Mouse (Mus musculus) neural tube, embryonic 12.5 days (tissue): Measurements from ENCODE around the gene Nek10. TPM values are rescaled to one million over a fixed set of nuclear protein-coding genes. Genes with fewer than 3 reads are reported as not detected.

Experiments
- ATAC-seq: fragments of 200-750 bp; cut with Nextera tagmentation; 2 replicates; pipeline ENCODE4 v1.8.0; 2017; ENCODE audit warnings: low read depth, mild to moderate bottlenecking, moderate TSS enrichment, moderate library complexity; ENCODE audit not compliant: low FRiP score
- H3K27ac ChIP-seq: fragments of 300-500 bp; sonication (generic); 2 replicates; pipeline ENCODE4 v1.5.1; 2016
- H3K27me3 ChIP-seq: fragments of 300-500 bp; sonication (generic); replicated peaks from 2 replicates; pipeline ENCODE4 v1.6.1; 2016; ENCODE audit warnings: mild to moderate bottlenecking
- H3K36me3 ChIP-seq: fragments of 300-500 bp; sonication (generic); 2 replicates; pipeline ENCODE4 v1.6.1; 2016; ENCODE audit warnings: mild to moderate bottlenecking
- H3K4me1 ChIP-seq: fragments of 300-500 bp; sonication (generic); 2 replicates; pipeline ENCODE4 v1.6.1; 2016
- H3K4me2 ChIP-seq: fragments of 300-500 bp; sonication (generic); replicated peaks from 2 replicates; pipeline ENCODE4 v1.6.1; 2016; ENCODE audit warnings: mild to moderate bottlenecking
- H3K4me3 ChIP-seq: fragments of 300-500 bp; sonication (generic); 2 replicates; pipeline ENCODE4 v1.5.1; 2016
- H3K9ac ChIP-seq: fragments of 300-500 bp; sonication (generic); 2 replicates; pipeline ENCODE4 v1.6.1; 2016; ENCODE audit warnings: mild to moderate bottlenecking
- H3K9me3 ChIP-seq: fragments of 300-500 bp; sonication (generic); 2 replicates; pipeline ENCODE4 v1.6.1; 2016; ENCODE audit warnings: mild to moderate bottlenecking
- WGBS: fragments of 180-500 bp; shearing (Covaris S2); methylation state at CpG from one replicate; pipeline ENCODE4 v1.1.7; 2016; 5-methylcytosine and 5-hydroxymethylcytosine counted together
- polyA plus RNA-seq: library from polyadenylated mRNA; unstranded; fragments of >200 nt; fragmentation: Nextera tagmentation; extraction: Ambion mirVana; gene quantifications from 2 replicates; pipeline ENCODE4 v1.2.1, GENCODE M21; 2016

Nek10 gene
- polyA plus RNA-seq, 1 experiment from 2014 or later: not detected

DNA sequence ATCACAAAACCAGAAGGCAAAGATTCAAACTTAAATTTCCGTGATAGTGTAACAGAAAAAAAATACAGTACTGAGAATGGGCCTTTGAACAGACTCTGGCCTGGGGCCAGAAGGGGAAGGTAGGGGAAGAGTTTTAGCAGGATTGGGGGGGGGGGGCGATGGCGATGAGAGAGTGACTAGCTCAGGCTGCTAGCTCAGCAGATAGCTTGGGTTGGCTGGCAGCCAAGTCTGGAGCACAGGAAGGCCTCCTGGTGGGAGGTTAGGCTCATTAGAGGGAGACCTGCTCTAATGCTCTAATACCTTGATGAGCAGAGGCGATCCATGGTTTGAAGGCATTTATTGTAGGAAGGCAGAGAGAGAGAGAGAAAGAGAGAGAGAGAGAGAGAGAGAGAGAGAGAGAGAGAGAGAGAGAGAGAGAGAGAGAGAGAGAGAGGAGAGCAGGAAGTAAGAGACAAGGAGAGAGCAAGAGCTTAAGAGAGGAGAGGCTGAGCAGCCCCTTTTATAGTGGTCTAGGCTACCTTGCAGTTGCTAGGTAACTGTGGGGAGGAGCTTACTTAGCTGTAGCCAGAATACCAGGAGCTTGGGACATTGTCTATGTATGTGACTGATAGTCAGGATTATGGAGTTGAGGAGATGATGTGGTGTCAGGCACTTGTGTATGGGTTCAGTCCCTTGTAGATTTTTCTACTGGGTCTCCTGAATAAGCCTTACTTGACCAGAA lies 90.9 kb downstream of the Nek10 start:
- no peaks in the 10 kb centered on the region for H3K4me1 ChIP-seq
- 35% methylated on average over 4 of the region's 4 CpGs for WGBS
- H3K4me2 ChIP-seq: no peak overlapping the region
- no peak overlapping the region for H3K27ac ChIP-seq
- H3K4me3 ChIP-seq: no peak overlapping the region
- no peaks in the 10 kb centered on the region for H3K27me3 ChIP-seq
- no peaks in the 10 kb centered on the region for H3K9me3 ChIP-seq
- ATAC-seq: peak; percentile 33; the same call in 1 of the 2 replicates
- H3K36me3 ChIP-seq: no peaks in the 10 kb centered on the region
- no peak overlapping the region for H3K9ac ChIP-seq

- no peak overlapping the region for H3K9ac ChIP-seq
- no peak for ATAC-seq
Observed at GRCm38 (mm10) chr14:14894776-14895175, 91.6 kb downstream of the Nek10 start.

DNA sequence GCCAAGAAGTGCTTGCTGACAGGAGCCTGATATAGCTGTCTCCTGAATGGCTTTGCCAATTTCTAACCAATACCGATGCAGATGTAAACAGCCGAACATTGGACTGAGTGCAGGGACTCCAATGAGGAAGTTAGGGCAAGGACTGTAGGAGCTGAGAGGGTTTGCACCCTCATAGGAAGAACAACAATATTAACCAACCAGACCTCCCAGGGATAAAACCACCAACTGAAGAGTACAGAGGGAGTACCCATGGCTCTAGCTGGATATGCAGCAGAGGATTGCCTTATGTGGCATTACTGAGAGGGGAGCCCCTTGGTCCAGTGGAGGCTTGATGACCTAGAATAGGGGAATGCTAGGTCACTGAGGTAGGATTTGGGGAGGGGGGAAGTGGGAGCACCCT lies 92.1 kb downstream of the Nek10 start:
- H3K36me3 ChIP-seq: no peaks in the 10 kb centered on the region
- WGBS: 90% methylated on average over 2 of the region's 2 CpGs
- H3K9me3 ChIP-seq: no peaks in the 10 kb centered on the region
- H3K27me3 ChIP-seq: no peaks in the 10 kb centered on the region
- H3K4me2 ChIP-seq: no peak overlapping the region
- H3K9ac ChIP-seq: no peak overlapping the region
- H3K4me1 ChIP-seq: no peaks in the 10 kb centered on the region
- no peak overlapping the region for H3K27ac ChIP-seq
- no peak for ATAC-seq
- H3K4me3 ChIP-seq: no peak overlapping the region

More at GRCm38 (mm10) chr14:14894776-14895175, 91.6 kb downstream of the Nek10 start:
- Histone ChIP-seq H3K4me3 (no peak overlapping the region), H3K27ac (no peak overlapping the region), H3K36me3 (no peaks in the 10 kb centered on the region), H3K27me3 (no peaks in the 10 kb centered on the region), H3K4me1 (no peaks in the 10 kb centered on the region), H3K4me2 (no peak overlapping the region), H3K9me3 (no peaks in the 10 kb centered on the region)

DNA sequence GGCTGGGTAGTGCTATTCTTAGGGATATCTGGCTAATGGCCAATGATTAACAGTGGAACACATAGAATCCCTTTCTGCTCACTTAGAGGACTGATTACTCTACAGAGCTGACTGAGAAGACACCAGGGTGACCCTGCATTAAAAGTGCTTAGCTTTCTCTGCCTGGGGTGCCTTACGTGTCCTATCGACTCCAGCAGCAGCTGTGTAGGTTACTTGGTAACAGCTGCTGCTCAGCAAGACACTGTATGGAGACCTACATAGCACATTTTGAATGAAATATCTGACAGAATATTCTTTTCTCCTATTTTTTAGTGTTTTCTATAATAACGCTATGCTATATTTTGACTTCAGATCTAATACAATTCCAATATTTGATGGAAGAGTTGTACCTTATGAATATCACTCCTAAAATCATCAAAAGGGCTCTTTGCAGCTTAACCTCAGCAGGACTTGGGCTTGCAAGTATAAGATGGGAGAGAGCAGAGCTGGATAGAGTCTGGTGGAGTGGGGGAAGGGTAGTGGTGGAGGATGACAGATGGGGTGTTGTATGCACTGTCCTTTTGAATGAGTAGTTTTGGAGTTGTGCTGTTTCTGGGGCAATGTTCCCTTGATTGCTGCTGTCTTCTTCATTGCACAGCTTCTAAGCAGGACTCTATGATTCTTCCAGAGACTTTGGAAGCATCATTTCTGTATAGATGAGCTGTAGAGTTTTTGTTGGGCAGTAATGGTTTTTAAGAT lies 93.4 kb downstream of the Nek10 start:
- no peaks in the 10 kb centered on the region for H3K4me1 ChIP-seq
- ATAC-seq: no peak; the same call in 1 of the 2 replicates
- no peak overlapping the region for H3K4me3 ChIP-seq
- H3K4me2 ChIP-seq: no peak overlapping the region
- no peaks in the 10 kb centered on the region for H3K27me3 ChIP-seq
- H3K27ac ChIP-seq: no peak overlapping the region
- 81% methylated on average over 3 of the region's 3 CpGs for WGBS
- no peaks in the 10 kb centered on the region for H3K9me3 ChIP-seq
- no peak overlapping the region for H3K9ac ChIP-seq
- no peaks in the 10 kb centered on the region for H3K36me3 ChIP-seq

DNA sequence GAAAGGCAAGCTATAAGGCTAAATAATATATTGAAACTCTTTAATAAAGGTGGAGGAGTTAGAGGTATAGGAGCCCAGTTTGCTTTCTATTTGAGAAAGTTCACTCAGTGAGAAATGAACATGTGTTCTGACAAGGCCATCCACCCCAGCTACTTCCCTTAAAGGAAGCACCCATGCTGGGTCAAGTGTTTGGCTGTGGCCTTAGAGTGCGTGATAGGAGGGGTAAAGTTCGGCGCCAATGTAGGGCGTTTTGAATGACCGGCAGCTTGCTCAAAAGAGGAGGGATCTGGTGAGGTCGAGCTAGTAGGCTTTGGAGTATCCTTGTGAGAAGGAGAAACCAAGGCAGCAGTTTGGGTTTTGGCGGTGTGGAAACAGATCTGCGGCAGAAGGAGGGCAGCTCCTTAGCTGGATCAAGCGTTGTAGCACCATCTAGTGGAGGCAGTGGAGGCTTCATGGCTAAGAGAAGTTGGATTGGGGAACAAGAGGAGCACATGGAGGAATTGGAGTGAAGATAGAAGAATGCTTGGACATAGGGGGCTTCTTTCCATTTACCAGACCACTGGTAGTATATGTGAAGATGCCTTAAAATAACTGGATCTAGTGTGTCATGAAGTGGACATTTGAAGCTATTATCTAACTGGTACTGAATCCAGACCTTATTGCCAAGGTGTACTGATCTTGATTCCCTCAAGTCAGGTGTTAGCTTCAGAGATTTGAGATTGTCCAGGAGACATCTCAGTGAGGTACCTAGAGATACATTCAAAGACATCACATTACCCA lies 101.7 kb downstream of the Nek10 start:
- Histone ChIP-seq H3K4me3 (no peak overlapping the region), H3K27ac (no peak overlapping the region), H3K9me3 (no peaks in the 10 kb centered on the region), H3K4me2 (peak overlapping the region; percentile 47), H3K9ac (no peak overlapping the region), H3K4me1 (no peaks in the 10 kb centered on the region), H3K27me3 (no peaks in the 10 kb centered on the region), H3K36me3 (no peaks in the 10 kb centered on the region)
- peak; percentile 74 for ATAC-seq
- WGBS: 14% methylated on average over 9 of the region's 9 CpGs

GRCm38 (mm10) chr14:14905530-14905852 lies 102.3 kb downstream of the Nek10 start:
- Histone ChIP-seq H3K27ac (no peak overlapping the region), H3K36me3 (no peaks in the 10 kb centered on the region), H3K9me3 (no peaks in the 10 kb centered on the region), H3K27me3 (no peaks in the 10 kb centered on the region), H3K4me2 (no peak overlapping the region), H3K9ac (no peak overlapping the region), H3K4me3 (no peak overlapping the region), H3K4me1 (no peaks in the 10 kb centered on the region)
- 82% methylated on average over 5 of the region's 5 CpGs for WGBS
- ATAC-seq: no peak

GRCm38 (mm10) chr14:14925615-14926014 lies 122.4 kb downstream of the Nek10 start:
- WGBS: 91% methylated on average over 1 of the region's 1 CpGs

GRCm38 (mm10) chr14:14927559-14927958 lies 124.3 kb downstream of the Nek10 start:
- no peaks in the 10 kb centered on the region for H3K27me3 ChIP-seq
- ATAC-seq: no peak
- no peaks in the 10 kb centered on the region for H3K36me3 ChIP-seq
- H3K9me3 ChIP-seq: no peaks in the 10 kb centered on the region
- WGBS: 86% methylated on average over 2 of the region's 2 CpGs
- H3K27ac ChIP-seq: no peak overlapping the region
- H3K4me2 ChIP-seq: no peak overlapping the region
- no peak overlapping the region for H3K4me3 ChIP-seq
- no peak overlapping the region for H3K9ac ChIP-seq
- no peaks in the 10 kb centered on the region for H3K4me1 ChIP-seq

More at GRCm38 (mm10) chr14:14925615-14926014, 122.4 kb downstream of the Nek10 start:
- H3K4me2 ChIP-seq: no peak overlapping the region
- no peak for ATAC-seq
- H3K4me3 ChIP-seq: no peak overlapping the region
- no peak overlapping the region for H3K9ac ChIP-seq
- no peaks in the 10 kb centered on the region for H3K4me1 ChIP-seq
- no peaks in the 10 kb centered on the region for H3K27me3 ChIP-seq
- no peaks in the 10 kb centered on the region for H3K9me3 ChIP-seq
- no peak overlapping the region for H3K27ac ChIP-seq
- H3K36me3 ChIP-seq: no peaks in the 10 kb centered on the region

DNA sequence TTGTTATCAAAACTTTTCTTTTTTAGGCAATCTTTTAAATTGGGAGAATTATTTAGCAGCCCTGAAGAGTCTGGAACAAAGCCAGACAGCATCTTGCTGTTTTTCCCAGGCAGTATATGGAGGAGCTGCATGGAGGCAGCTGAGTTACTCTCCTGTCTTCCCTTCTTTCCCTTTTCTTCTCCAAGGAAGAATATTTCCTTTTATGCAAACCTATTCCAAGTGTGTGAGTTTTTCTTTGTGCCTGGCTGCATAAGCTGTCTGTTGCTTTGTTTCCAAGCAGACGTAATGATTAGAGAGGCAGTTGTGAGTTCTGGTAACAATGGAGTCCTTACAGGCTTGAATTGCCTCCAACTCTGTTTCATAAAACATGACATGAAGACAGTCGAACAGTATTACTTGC lies 131.8 kb downstream of the Nek10 start:
- no peaks in the 10 kb centered on the region for H3K36me3 ChIP-seq
- no peaks in the 10 kb centered on the region for H3K4me1 ChIP-seq
- H3K4me3 ChIP-seq: no peak overlapping the region
- no peak for ATAC-seq
- no peaks in the 10 kb centered on the region for H3K27me3 ChIP-seq
- no peak overlapping the region for H3K9ac ChIP-seq
- H3K27ac ChIP-seq: no peak overlapping the region
- no peaks in the 10 kb centered on the region for H3K9me3 ChIP-seq
- 52% methylated on average over 2 of the region's 2 CpGs for WGBS
- no peak overlapping the region for H3K4me2 ChIP-seq

DNA sequence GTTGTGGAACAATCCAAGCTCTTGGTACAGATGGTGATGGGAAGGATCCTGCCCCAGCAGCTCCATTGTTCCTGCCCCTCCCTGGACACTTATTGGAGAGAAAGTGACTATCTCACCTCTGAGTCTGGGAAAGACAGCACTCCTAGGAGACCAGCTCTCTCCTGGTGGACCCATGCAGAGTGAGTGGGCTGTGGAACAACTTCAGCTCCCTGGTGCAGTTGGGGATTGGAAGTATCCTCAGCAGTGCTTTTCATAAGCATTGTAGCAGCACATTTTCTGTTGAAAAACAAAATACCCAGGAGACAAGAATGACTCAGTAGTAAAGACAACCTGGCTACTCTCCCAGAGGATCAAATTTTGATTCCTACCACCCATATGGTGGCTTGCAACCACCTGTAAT lies 142.7 kb downstream of the Nek10 start:
- no peaks in the 10 kb centered on the region for H3K36me3 ChIP-seq
- no peaks in the 10 kb centered on the region for H3K27me3 ChIP-seq
- no peak overlapping the region for H3K9ac ChIP-seq
- no peak overlapping the region for H3K27ac ChIP-seq
- no peaks in the 10 kb centered on the region for H3K9me3 ChIP-seq
- no peak for ATAC-seq
- H3K4me3 ChIP-seq: no peak overlapping the region
- H3K4me2 ChIP-seq: no peak overlapping the region
- no peaks in the 10 kb centered on the region for H3K4me1 ChIP-seq

DNA sequence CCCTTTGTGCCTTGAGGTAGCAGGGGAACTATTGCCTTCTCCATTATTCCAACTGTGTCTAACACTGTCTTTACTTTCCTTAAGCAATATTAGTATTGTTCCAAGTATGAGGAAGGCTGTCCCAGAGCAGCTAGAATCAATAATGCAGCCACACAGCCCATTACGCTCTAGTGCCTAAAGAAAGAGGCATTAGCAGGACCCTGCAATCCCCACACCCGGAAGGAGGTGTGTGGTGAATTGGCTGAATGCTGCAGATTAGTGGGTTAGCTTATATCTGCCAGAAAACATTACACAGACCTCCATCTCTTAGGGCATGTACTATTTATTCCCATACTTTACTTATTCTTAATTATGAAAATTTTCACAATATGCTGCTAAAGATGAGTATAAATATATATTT lies 145.8 kb downstream of the Nek10 start:
- ATAC-seq: no peak
- WGBS: 74% methylated on average over 2 of the region's 2 CpGs

DNA sequence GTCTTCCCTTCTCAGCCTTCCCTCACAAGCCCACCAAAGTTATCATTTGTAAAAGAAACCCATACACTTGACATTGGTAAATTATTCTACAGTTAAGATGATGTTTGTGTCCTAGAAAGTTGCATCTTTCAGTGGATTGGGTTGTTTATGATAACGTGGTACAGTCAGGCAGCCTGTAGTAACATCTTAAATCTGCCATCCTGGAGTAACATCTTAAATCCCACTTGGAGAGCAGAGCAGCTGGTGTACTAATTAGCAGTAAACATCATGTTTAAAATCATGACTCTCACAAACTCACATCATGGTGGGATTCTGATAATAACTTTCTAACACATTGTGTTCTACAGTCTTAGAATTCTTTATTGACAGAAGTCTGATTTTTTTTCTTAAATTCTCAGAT lies 148.6 kb downstream of the Nek10 start:
- Histone ChIP-seq H3K4me1 (no peaks in the 10 kb centered on the region), H3K9me3 (no peaks in the 10 kb centered on the region), H3K27me3 (no peaks in the 10 kb centered on the region), H3K27ac (no peak overlapping the region), H3K4me2 (no peak overlapping the region), H3K9ac (no peak overlapping the region), H3K36me3 (no peaks in the 10 kb centered on the region), H3K4me3 (no peak overlapping the region)
- no peak for ATAC-seq
- WGBS: 76% methylated on average over 1 of the region's 1 CpGs

More for the DNA sequence above, 145.8 kb downstream of the Nek10 start:
- H3K4me1 ChIP-seq: no peaks in the 10 kb centered on the region
- no peaks in the 10 kb centered on the region for H3K9me3 ChIP-seq
- no peak overlapping the region for H3K9ac ChIP-seq
- H3K4me3 ChIP-seq: no peak overlapping the region
- no peaks in the 10 kb centered on the region for H3K27me3 ChIP-seq
- no peak overlapping the region for H3K4me2 ChIP-seq
- H3K36me3 ChIP-seq: no peaks in the 10 kb centered on the region
- H3K27ac ChIP-seq: no peak overlapping the region
